Mouse (Mus musculus) forebrain, embryonic 16.5 days (tissue): Measurements from ENCODE around the gene C2cd4c. TPM values are rescaled to one million over a fixed set of nuclear protein-coding genes. Genes with fewer than 3 reads are reported as not detected.
A peak's percentile ranks its signal among the peaks of the same experiment; 100 is the strongest.

Experiments
- ATAC-seq: fragments of 200-750 bp; cut with Nextera tagmentation; 2 replicates; pipeline ENCODE4 v1.8.0; 2017; ENCODE audit warnings: mild to moderate bottlenecking, moderate library complexity
- H3K27ac ChIP-seq: fragments of 300-500 bp; sonication (generic); 2 replicates; pipeline ENCODE4 v1.5.1; 2014; ENCODE audit warnings: low read length, control low read depth
- H3K27me3 ChIP-seq: fragments of 300-500 bp; sonication (generic); replicated peaks from 2 replicates; pipeline ENCODE4 v1.6.1; 2014; ENCODE audit warnings: low read length; ENCODE audit not compliant: control insufficient read depth, insufficient read depth
- H3K36me3 ChIP-seq: fragments of 300-500 bp; sonication (generic); 2 replicates; pipeline ENCODE4 v1.6.1; 2014; ENCODE audit not compliant: control insufficient read depth, insufficient read depth
- H3K4me1 ChIP-seq: fragments of 300-500 bp; sonication (generic); replicated peaks from 2 replicates; pipeline ENCODE4 v1.6.1; 2014; ENCODE audit warnings: low read length; ENCODE audit not compliant: control insufficient read depth, insufficient read depth
- H3K4me2 ChIP-seq: fragments of 300-500 bp; sonication (generic); 2 replicates; pipeline ENCODE4 v1.6.1; 2014; ENCODE audit warnings: mild to moderate bottlenecking, low read length, control low read depth
- H3K4me3 ChIP-seq: fragments of 300-500 bp; sonication (generic); replicated peaks from 2 replicates; pipeline ENCODE4 v1.5.1; 2014; ENCODE audit warnings: mild to moderate bottlenecking, low read length, control low read depth
- H3K9ac ChIP-seq: fragments of 300-500 bp; sonication (generic); replicated peaks from 2 replicates; pipeline ENCODE4 v1.6.1; 2014; ENCODE audit warnings: low read depth, low read length, control low read depth
- H3K9me3 ChIP-seq: fragments of 300-500 bp; sonication (generic); 2 replicates; pipeline ENCODE4 v1.6.1; 2016; ENCODE audit warnings: low read length; ENCODE audit not compliant: control insufficient read depth
- WGBS: fragments of 180-500 bp; shearing (Covaris S2); extraction: QIAGEN DNeasy Blood & Tissue Kit; methylation state at CpG from one replicate; pipeline ENCODE4 v1.1.7; 2014; 5-methylcytosine and 5-hydroxymethylcytosine counted together
- polyA plus RNA-seq: library from polyadenylated mRNA; unstranded; fragments of >200 nt; fragmentation: Nextera tagmentation; extraction: Ambion mirVana; gene quantifications from 2 replicates; pipeline ENCODE4 v1.2.1, GENCODE M21; 2015

The C2cd4c gene
- polyA plus RNA-seq = 0.25 and 0.32 TPM in 2 replicates

DNA sequence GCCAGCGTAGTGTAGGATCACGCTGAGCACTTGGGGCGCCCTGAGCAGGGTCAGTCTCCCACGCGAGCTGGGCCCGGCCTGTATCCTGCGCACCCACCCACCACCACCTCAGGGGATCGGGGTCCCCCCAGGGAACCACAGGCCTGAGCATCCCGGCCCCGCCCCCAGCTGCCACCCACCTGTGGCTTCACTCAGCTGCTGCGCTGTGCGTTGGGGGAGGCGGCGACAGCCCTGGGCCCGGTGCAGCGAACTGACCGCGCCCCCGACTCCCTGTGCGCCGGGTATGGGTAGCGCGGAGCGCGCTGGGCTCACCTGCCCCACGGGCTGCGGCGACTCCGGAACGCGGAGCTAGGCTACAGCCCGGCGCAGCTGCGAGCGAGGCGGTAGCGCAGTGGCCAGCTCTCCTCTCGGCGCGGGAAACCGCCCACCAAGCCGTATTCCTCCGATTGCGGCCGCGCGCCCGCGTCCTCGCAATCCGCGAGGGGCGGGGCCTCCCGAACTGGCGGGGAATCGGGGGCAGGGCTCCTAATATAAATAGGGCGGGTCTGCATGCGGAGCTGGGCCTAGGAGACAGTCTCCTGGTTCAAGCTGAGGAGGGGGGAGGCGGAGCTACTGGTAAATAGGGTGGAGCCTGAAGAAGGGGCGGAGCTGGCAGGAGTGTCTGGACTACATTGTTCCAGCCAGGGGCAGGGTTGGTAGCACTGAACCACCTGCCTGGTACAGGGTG is at the start of gene C2cd4c:
C2cd4c (minus strand) TSS at position 448 of the 727 bp plus-strand sequence.
- peak within 1 kb of the TSS; percentile 61 for H3K9ac ChIP-seq
- 1% methylated on average over 60 of the region's 60 CpGs for WGBS
- H3K4me1 ChIP-seq = peaks cover 21% of the 10 kb centered on the region
- peak; percentile 80 for ATAC-seq
- no peak within 1 kb of the TSS for H3K27ac ChIP-seq
- H3K36me3 ChIP-seq = no peaks in the 10 kb centered on the region
- H3K4me3 ChIP-seq = peak within 1 kb of the TSS; percentile 61
- no peaks in the 10 kb centered on the region for H3K9me3 ChIP-seq
- H3K27me3 ChIP-seq = peaks cover 19% of the 10 kb centered on the region
- peak within 1 kb of the TSS; percentile 82 for H3K4me2 ChIP-seq

DNA sequence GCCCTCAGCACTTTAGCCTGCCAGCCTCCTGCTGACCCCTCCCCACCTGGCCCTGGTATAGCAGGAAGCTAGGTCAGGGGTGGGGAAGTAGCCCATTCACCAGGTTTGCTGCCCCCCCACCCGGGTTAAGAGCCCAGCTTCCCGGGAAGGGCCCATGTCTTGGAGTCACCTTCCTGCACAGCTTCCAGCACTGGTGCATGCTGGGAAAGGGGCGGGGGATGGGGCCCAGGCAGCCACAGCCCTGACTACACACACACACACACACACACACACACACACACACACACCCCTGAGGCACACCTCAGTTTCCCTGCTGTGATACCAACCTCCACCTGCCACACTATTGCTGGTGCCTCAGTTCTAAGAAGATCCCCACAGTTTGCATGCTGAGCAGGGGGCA is 48.0 kb upstream of the C2cd4c start:
- H3K36me3 ChIP-seq = no peaks in the 10 kb centered on the region
- H3K4me3 ChIP-seq = no peak overlapping the region
- no peak overlapping the region for H3K4me2 ChIP-seq
- no peaks in the 10 kb centered on the region for H3K27me3 ChIP-seq
- no peak for ATAC-seq
- H3K27ac ChIP-seq = no peak overlapping the region
- H3K4me1 ChIP-seq = no peaks in the 10 kb centered on the region
- H3K9me3 ChIP-seq = no peaks in the 10 kb centered on the region
- no peak overlapping the region for H3K9ac ChIP-seq
- WGBS = 42% methylated on average over 3 of the region's 3 CpGs

DNA sequence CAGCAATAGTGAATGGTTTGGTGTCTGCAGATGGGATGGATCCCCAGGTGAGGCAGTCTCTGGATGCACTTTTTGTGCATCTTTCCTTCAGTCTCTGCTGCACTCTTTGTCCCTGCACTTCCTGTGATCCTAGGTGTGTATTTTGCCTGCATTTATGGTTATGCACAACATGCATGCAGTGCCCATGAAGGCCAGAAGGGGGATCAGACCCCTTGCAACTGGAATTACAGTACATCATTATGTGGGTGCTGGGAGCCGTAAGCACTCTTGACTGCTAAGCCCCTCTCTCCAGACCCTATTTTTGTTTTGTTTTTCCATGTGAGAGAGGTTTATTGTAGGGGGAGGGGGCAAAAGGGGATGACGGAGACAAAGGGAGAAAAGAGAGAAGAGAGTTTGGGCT is 46.5 kb upstream of the C2cd4c start:
- Histone ChIP-seq H3K9ac (no peak overlapping the region), H3K9me3 (no peaks in the 10 kb centered on the region), H3K4me1 (peaks cover 2% of the 10 kb centered on the region; the same call in 1 of the 2 replicates), H3K36me3 (no peaks in the 10 kb centered on the region), H3K4me2 (no peak overlapping the region), H3K27ac (no peak overlapping the region), H3K27me3 (no peaks in the 10 kb centered on the region), H3K4me3 (no peak overlapping the region)
- WGBS = 80% methylated on average over 2 of the region's 2 CpGs
- ATAC-seq = no peak

DNA sequence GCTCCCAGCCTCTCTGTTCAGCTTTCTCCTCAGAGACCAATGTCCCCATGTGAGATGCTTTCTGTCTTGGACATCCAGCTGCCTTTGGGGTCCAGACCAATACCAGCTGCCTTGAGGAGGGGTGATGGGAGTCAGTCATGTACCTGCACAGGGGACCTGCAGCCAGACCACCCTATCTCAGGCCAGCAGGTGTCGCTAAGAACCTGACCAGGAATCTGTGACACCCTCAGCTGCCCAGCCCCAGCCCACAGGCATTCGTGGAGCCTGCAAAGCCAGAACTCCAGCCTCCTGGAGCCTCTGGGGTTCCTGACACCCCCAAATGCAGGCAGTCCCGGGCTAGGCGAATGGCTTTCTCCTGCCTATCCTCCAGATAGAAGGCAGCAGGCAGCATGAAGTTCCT is 45.0 kb upstream of the C2cd4c start:
- Histone ChIP-seq H3K4me1 (peaks cover 6% of the 10 kb centered on the region; the same call in 1 of the 2 replicates), H3K4me3 (no peak overlapping the region), H3K27ac (no peak overlapping the region), H3K9ac (no peak overlapping the region), H3K36me3 (no peaks in the 10 kb centered on the region), H3K9me3 (no peaks in the 10 kb centered on the region), H3K27me3 (no peaks in the 10 kb centered on the region), H3K4me2 (no peak overlapping the region)
- 10% methylated on average over 4 of the region's 4 CpGs for whole genome bisulfite sequencing
- no peak for ATAC-seq

DNA sequence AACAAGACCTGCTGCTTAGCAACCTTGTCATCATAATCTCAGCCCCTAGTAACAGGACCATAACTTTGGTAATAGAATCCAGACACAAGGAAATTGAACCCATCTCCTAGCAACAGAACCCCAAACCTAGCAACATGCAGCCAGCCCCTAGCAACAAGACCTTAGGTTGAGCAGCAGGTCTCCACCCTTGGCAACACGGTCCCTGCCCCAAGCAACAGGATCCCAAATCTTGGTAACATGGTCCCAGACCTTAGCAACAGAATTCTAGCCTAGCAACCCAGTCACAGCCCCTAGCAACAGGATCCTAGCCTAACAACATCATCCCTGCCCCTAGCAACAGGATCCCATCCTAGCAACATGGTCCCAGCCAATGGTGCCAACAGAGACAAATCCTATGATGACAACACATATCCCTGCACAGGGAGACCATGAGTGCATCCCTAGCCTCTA is 41.1 kb upstream of the C2cd4c start:
- ATAC-seq = peak; percentile 88
- Histone ChIP-seq H3K4me2 (no peak overlapping the region), H3K36me3 (no peaks in the 10 kb centered on the region), H3K9ac (no peak overlapping the region), H3K4me1 (peaks cover 6% of the 10 kb centered on the region; the same call in 1 of the 2 replicates), H3K27me3 (no peaks in the 10 kb centered on the region; the same call in 1 of the 2 replicates), H3K4me3 (no peak overlapping the region), H3K9me3 (no peaks in the 10 kb centered on the region), H3K27ac (peak overlapping the region; percentile 66)
- 18% methylated on average over 1 of the region's 1 CpGs for WGBS

DNA sequence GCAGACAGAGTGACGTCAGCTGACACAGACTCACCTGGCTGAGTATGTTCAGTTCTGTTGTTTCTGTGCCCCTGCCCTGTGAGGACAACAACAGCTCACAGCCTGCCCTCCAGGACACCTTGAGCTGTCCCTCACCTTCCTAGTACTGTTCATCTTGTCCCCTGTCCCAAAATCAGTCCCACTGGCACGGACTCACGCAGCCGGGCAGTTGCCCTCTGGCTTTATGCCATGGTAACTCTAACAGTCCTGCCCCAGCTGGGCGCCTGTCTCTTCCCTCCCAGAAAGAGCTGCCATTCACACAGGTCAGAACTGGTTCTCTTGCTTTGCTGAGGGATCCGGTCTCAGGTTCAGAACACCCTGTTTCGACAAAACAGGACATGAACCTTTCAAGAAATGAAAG is 39.0 kb upstream of the C2cd4c start:
- H3K4me3 ChIP-seq = no peak overlapping the region
- H3K4me2 ChIP-seq = no peak overlapping the region
- ATAC-seq = no peak
- H3K9me3 ChIP-seq = no peaks in the 10 kb centered on the region
- no peak overlapping the region for H3K27ac ChIP-seq
- H3K4me1 ChIP-seq = peaks cover 6% of the 10 kb centered on the region; the same call in 1 of the 2 replicates
- no peaks in the 10 kb centered on the region for H3K36me3 ChIP-seq
- no peak overlapping the region for H3K9ac ChIP-seq
- 79% methylated on average over 7 of the region's 7 CpGs for WGBS
- H3K27me3 ChIP-seq = no peaks in the 10 kb centered on the region; the same call in 1 of the 2 replicates

DNA sequence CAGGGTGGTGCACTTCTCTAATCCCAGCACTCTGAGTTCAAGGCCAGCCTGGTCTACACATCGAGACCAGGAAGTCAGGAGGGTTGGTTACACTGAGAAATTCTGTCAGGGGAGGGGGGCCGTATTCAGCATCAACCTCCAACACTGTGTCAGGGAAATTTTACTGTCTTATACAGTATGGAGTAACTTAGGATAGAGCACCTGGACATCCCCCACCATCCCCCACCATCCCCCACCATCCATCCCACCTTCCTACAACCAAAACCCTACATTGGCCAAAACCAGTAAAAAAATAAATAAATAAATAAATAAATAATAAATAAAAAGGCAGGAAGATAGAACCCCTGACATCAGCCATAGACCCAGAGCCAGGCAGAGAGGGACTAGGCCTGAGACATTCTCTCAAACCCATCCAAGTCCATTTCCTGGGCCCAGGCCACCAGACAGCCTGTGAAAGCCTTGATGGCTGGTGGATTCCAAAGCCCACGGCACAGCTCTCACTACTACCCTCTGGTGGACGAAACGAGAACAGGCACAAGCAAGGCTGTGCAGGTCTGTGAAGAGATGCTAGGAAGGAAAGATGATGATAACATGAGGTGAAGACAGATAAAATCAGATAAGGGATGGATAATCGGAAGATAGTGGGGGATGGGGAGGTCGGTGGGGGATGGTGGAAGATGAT is 35.4 kb upstream of the C2cd4c start:
- ATAC-seq = peak; percentile 78
- 30% methylated on average over 7 of the region's 7 CpGs for WGBS

DNA sequence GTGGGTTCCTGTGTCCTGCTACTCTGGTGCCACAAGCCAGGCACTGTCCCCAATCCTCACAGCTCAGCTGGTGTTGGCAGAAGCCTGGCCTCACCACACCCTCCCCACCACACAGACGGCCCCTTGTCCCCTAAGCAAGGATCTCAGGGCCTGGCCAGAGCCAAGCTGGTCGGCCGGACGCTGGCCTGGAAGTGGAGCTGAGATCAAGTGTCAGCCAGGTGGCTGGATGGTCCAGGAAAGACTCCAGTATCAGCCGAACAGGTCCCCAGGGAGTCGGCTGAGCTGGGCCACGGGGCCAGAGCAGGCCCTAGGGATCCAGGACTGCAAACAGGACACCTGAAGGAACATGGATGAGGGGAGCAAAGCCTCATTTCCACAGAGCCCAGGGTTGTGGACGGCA is 31.9 kb upstream of the C2cd4c start, which contains the start of gene Odf3l2:
Odf3l2 (minus strand) TSS at position 28 of the 400 bp plus-strand sequence.
- 79% methylated on average over 8 of the region's 8 CpGs for WGBS
- no peak for ATAC-seq
- H3K9me3 ChIP-seq = no peaks in the 10 kb centered on the region

More for the DNA sequence above, 35.4 kb upstream of the C2cd4c start:
- Histone ChIP-seq H3K36me3 (no peaks in the 10 kb centered on the region), H3K27ac (no peak overlapping the region), H3K4me2 (no peak overlapping the region), H3K9me3 (no peaks in the 10 kb centered on the region), H3K27me3 (no peaks in the 10 kb centered on the region; the same call in 1 of the 2 replicates), H3K9ac (no peak overlapping the region), H3K4me3 (no peak overlapping the region), H3K4me1 (no peaks in the 10 kb centered on the region)

DNA sequence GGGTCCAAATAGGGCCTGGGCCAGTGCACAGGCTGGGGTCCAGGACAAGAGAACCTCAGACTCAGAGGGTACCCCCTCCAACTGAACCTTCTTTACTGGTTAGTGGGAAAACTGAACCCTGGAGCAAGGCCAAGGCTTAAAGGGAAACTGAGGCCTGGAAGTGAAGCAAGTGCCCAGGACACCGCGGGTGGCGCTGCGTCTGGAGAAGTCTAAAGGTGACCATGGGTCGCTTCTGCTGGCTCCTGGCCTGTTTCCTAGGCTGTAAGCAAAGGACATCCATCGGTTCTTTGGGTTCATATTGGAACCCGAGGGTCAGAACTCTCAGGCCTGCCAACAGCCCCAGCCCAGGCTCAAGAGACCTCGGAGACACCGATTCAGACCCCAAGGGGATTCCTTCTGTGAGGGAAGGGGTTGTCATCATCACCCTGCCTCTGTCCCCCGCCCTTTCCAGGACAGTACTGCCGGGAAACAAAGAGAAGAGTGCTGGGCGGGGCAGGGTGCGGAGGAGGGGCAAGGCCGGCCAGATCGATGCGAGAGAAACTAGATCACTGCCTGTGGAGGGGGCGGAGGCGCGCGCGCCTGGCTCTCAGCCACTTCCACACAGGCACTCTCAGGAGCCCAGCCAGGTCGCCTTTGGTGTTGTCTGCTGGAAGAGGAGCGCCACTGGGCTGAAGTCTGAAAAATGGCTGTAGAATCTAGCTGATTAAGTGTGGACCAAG is 24.8 kb upstream of the C2cd4c start:
- H3K27me3 ChIP-seq = peaks cover 12% of the 10 kb centered on the region
- H3K4me1 ChIP-seq = peaks cover 16% of the 10 kb centered on the region
- peak overlapping the region; percentile 76 for H3K9ac ChIP-seq
- WGBS = 4% methylated on average over 23 of the region's 23 CpGs
- no peaks in the 10 kb centered on the region for H3K36me3 ChIP-seq
- H3K27ac ChIP-seq = no peak overlapping the region
- no peaks in the 10 kb centered on the region for H3K9me3 ChIP-seq
- ATAC-seq = no peak
- peak overlapping the region; percentile 62 for H3K4me3 ChIP-seq
- H3K4me2 ChIP-seq = peak overlapping the region; percentile 88

More for the DNA sequence above, 31.9 kb upstream of the C2cd4c start, which contains the start of gene Odf3l2:
- Histone ChIP-seq H3K27ac (no peak within 1 kb of the TSS), H3K36me3 (no peaks in the 10 kb centered on the region), H3K4me1 (no peaks in the 10 kb centered on the region), H3K27me3 (no peaks in the 10 kb centered on the region), H3K9ac (no peak within 1 kb of the TSS), H3K4me3 (no peak within 1 kb of the TSS), H3K4me2 (no peak within 1 kb of the TSS)
